Mouse (Mus musculus): ENCODE data around the gene Met.

Met gene

GRCm38 (mm10) chr6:17492062-17492461 lies 28.5 kb downstream of the Met start:
- DNase-seq (ENCODE audit: low spot score in 2 of 2): no peak

- DNase-seq (ENCODE audit: low spot score in 2 of 2): no peak
These were observed 31.8 kb downstream of the Met start for GRCm38 (mm10) chr6:17495413-17495812.

GRCm38 (mm10) chr6:17497366-17497765 lies 33.8 kb downstream of the Met start:
- DNase-seq (ENCODE audit: low spot score in 2 of 2): no peak

GRCm38 (mm10) chr6:17498801-17499200 lies 35.2 kb downstream of the Met start:
- DNase-seq (ENCODE audit: low spot score in 2 of 2): no peak

- no peak for DNase-seq (ENCODE audit: low spot score in 2 of 2)
These were observed 37.8 kb downstream of the Met start for GRCm38 (mm10) chr6:17501440-17501839.

- DNase-seq (ENCODE audit: low spot score in 2 of 2): no peak
These were observed 38.7 kb downstream of the Met start for GRCm38 (mm10) chr6:17502311-17502710.

GRCm38 (mm10) chr6:17503724-17504123 lies 40.1 kb downstream of the Met start:
- no peak for DNase-seq (ENCODE audit: low spot score in 2 of 2)

- DNase-seq (ENCODE audit: low spot score in 2 of 2): no peak
These were observed 41.9 kb downstream of the Met start for GRCm38 (mm10) chr6:17505530-17505929.

GRCm38 (mm10) chr6:17506831-17507230 lies 43.2 kb downstream of the Met start:
- DNase-seq (ENCODE audit: low spot score in 2 of 2): no peak

GRCm38 (mm10) chr6:17508184-17508583 lies 44.6 kb downstream of the Met start:
- no peak for DNase-seq (ENCODE audit: low spot score in 2 of 2)

- DNase-seq (ENCODE audit: low spot score in 2 of 2): no peak
These were observed 45.2 kb downstream of the Met start for GRCm38 (mm10) chr6:17508604-17509372.

- DNase-seq (ENCODE audit: low spot score in 2 of 2): no peak
These were observed 49.8 kb downstream of the Met start for GRCm38 (mm10) chr6:17513381-17513780.

- DNase-seq (ENCODE audit: low spot score in 2 of 2): no peak
These were observed 52.3 kb downstream of the Met start for GRCm38 (mm10) chr6:17515775-17516460.

GRCm38 (mm10) chr6:17521901-17522717 lies 58.5 kb downstream of the Met start:
- DNase-seq (ENCODE audit: low spot score in 2 of 2): no peak

GRCm38 (mm10) chr6:17522917-17523316 lies 59.3 kb downstream of the Met start:
- no peak for DNase-seq (ENCODE audit: low spot score in 2 of 2)

- no peak for DNase-seq (ENCODE audit: low spot score in 2 of 2)
These were observed 66.1 kb downstream of the Met start for GRCm38 (mm10) chr6:17529490-17530269.

GRCm38 (mm10) chr6:17541615-17542014 lies 78.0 kb downstream of the Met start:
- DNase-seq (ENCODE audit: low spot score in 2 of 2): no peak

GRCm38 (mm10) chr6:17542383-17542782 lies 78.8 kb downstream of the Met start:
- DNase-seq (ENCODE audit: low spot score in 2 of 2): no peak

GRCm38 (mm10) chr6:17545480-17545879 lies 81.9 kb downstream of the Met start:
- DNase-seq (ENCODE audit: low spot score in 2 of 2): no peak

GRCm38 (mm10) chr6:17546341-17546740 lies 82.7 kb downstream of the Met start:
- no peak for DNase-seq (ENCODE audit: low spot score in 2 of 2)

- DNase-seq (ENCODE audit: low spot score in 2 of 2): no peak
These were observed 83.2 kb downstream of the Met start for GRCm38 (mm10) chr6:17546825-17547224.

- no peak for DNase-seq (ENCODE audit: low spot score in 2 of 2)
These were observed 85.2 kb downstream of the Met start for GRCm38 (mm10) chr6:17548786-17549185.
